Mouse (Mus musculus): ENCODE data around the gene Olfr1155. TPM values are rescaled to one million over a fixed set of nuclear protein-coding genes. Genes with fewer than 3 reads are reported as not detected.

Olfr1155 gene
- not detected in 2 replicates for polyA plus RNA-seq (2015; fragmentation: Nextera tagmentation; extraction: Ambion mirVana)

DNA sequence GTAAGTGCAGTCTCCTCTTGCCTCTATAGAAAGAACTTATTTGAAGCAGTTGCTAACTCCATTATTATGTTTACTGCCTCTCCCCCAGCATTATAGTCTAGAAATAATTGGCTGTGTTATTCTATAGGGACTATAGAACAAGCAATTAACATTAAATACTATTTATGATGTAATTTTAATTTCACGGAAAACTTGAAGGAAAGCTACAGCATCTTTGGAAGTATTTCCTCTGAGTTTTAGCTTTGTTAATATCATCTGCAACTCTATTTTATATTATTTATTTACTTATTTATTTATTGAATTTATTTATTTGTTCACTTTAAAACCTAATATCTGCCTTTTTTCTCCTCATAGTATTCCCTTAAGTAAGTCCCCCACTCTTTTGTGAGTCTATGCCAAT lies at the start of gene Olfr1155:
Gene Olfr1155 (minus strand): TSS at position 101 of the 400 bp plus-strand sequence.
- Histone ChIP-seq H3K4me2 (ENCODE audit: low read length) (no peak within 1 kb of the TSS), H3K36me3 (ENCODE audit: control insufficient read depth, insufficient read depth, low read length) (no peaks in the 10 kb centered on the region), H3K9me3 (replicated peaks; ENCODE audit: control insufficient read depth, low read length, poor library complexity, severe bottlenecking) (peaks cover 2% of the 10 kb centered on the region; the same call in 1 of the 2 replicates), H3K27me3 (ENCODE audit: control insufficient read depth, insufficient read depth, low read depth, low read length) (no peaks in the 10 kb centered on the region), H3K9ac (ENCODE audit: low read depth, low read length) (no peak within 1 kb of the TSS), H3K4me1 (ENCODE audit: control insufficient read depth, insufficient read depth, low read length) (no peaks in the 10 kb centered on the region), H3K4me3 (ENCODE audit: low read depth, low read length) (no peak within 1 kb of the TSS), H3K27ac (ENCODE audit: low read length) (no peak within 1 kb of the TSS)
- no peak for ATAC-seq
- WGBS = 93% methylated on average over 1 of the region's 1 CpGs

DNA sequence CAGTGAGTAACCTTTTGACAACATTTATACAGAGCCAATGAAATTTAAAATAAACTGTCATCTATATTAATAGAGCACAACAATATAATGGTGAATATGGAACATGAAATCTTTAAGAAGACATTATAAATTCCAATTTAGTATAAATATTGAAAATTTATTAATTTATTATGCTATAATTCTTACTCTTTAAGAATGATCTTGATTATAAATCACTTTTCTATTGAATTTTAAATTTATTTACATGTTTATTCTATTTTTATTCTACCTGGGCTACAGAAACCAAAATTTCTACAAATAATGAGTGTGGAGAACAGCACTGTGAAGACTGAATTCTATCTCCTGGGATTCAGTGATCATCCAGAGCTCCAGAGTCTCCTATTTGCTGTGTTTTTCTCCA lies 44.9 kb upstream of the Olfr1155 start, which contains the start of gene Olfr1158:
Gene Olfr1158 (plus strand): TSS at position 301 of the 400 bp plus-strand sequence.
- ATAC-seq = no peak

DNA sequence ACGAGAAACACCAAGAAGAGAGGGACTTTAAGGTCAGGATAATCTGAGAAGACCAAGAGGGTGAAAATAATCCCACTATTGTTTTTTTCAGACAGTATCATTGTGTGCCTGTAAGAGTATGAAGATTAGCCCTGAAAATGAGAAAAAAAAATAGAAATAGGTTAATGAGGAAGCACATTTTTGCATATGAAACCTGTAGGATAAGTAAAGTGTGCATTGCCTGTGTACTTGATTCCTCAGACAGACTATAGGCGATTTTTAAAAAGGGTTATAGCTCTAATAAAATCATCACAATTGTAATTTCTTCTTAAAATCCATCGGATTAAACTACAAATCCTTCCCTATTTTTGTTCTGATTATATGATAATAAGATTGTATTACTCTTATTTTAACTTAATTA lies 29.6 kb upstream of the Olfr1155 start, which contains the start of gene Olfr74:
Gene Olfr74 (minus strand): TSS at position 101 of the 400 bp plus-strand sequence.
- no peak for ATAC-seq
- Histone ChIP-seq H3K9me3 (replicated peaks; ENCODE audit: control insufficient read depth, low read length, poor library complexity, severe bottlenecking) (no peaks in the 10 kb centered on the region), H3K4me2 (ENCODE audit: low read length) (no peak within 1 kb of the TSS), H3K27me3 (ENCODE audit: control insufficient read depth, insufficient read depth, low read depth, low read length) (no peaks in the 10 kb centered on the region), H3K27ac (ENCODE audit: low read length) (no peak within 1 kb of the TSS), H3K4me3 (ENCODE audit: low read depth, low read length) (no peak within 1 kb of the TSS), H3K4me1 (ENCODE audit: control insufficient read depth, insufficient read depth, low read length) (no peaks in the 10 kb centered on the region), H3K9ac (ENCODE audit: low read depth, low read length) (no peak within 1 kb of the TSS), H3K36me3 (ENCODE audit: control insufficient read depth, insufficient read depth, low read length) (no peaks in the 10 kb centered on the region)
- WGBS = 76% methylated on average over 3 of the region's 3 CpGs

More for the DNA sequence above, 44.9 kb upstream of the Olfr1155 start, which contains the start of gene Olfr1158:
- no peaks in the 10 kb centered on the region for H3K36me3 ChIP-seq (ENCODE audit: control insufficient read depth, insufficient read depth, low read length)
- no peaks in the 10 kb centered on the region for H3K9me3 ChIP-seq (replicated peaks; ENCODE audit: control insufficient read depth, low read length, poor library complexity, severe bottlenecking)
- no peaks in the 10 kb centered on the region for H3K27me3 ChIP-seq (ENCODE audit: control insufficient read depth, insufficient read depth, low read depth, low read length)
- H3K9ac ChIP-seq (ENCODE audit: low read depth, low read length) = no peak within 1 kb of the TSS
- no peak within 1 kb of the TSS for H3K27ac ChIP-seq (ENCODE audit: low read length)
- no peak within 1 kb of the TSS for H3K4me3 ChIP-seq (ENCODE audit: low read depth, low read length)
- H3K4me1 ChIP-seq (ENCODE audit: control insufficient read depth, insufficient read depth, low read length) = no peaks in the 10 kb centered on the region
- no peak within 1 kb of the TSS for H3K4me2 ChIP-seq (ENCODE audit: low read length)

DNA sequence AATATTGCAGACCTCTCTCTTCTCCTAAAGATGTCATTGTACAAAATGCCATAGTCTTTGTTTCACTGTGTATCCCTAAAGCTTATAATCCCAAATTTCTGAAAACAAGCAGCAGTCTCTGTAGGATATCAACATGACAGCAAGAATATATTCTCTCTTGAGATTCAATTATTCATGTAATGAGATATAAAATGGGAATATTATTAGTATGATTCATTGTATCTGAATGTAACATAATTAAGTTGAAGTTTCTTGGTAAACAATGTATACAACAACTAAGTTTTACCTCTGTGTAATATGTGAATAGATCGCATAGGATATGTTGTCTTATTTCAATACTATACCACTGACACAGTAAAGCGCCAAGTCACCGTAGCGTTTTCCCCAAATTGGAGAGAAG lies 23.3 kb upstream of the Olfr1155 start, which contains the start of gene Olfr1157:
Gene Olfr1157 (minus strand): TSS at position 101 of the 400 bp plus-strand sequence.
- Histone ChIP-seq H3K4me3 (ENCODE audit: low read depth, low read length) (no peak within 1 kb of the TSS), H3K4me2 (ENCODE audit: low read length) (no peak within 1 kb of the TSS), H3K9me3 (replicated peaks; ENCODE audit: control insufficient read depth, low read length, poor library complexity, severe bottlenecking) (no peaks in the 10 kb centered on the region), H3K36me3 (ENCODE audit: control insufficient read depth, insufficient read depth, low read length) (no peaks in the 10 kb centered on the region), H3K27me3 (ENCODE audit: control insufficient read depth, insufficient read depth, low read depth, low read length) (no peaks in the 10 kb centered on the region), H3K27ac (ENCODE audit: low read length) (no peak within 1 kb of the TSS), H3K9ac (ENCODE audit: low read depth, low read length) (no peak within 1 kb of the TSS), H3K4me1 (ENCODE audit: control insufficient read depth, insufficient read depth, low read length) (no peaks in the 10 kb centered on the region)
- ATAC-seq = no peak
- WGBS = 98% methylated on average over 4 of the region's 4 CpGs

DNA sequence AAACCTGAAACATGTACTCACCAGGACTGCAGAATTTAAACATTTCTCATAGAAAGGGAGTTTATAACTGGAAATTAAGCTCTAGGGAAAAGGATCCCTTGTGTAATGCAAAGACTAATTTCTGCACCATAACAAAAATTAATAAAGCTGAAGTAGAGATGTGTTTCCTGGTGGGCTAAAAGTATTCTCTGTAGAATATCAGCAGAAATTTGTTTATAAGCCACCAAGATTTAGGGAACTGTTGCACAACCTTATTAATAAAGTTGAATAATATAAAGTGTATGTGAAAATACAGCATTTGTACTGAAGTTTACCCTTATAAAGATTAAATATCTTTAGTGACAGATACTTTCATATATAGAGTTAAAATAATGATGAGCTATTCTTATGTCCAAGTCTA lies 8.1 kb upstream of the Olfr1155 start, which contains the start of gene Olfr1156:
Gene Olfr1156 (minus strand): TSS at position 101 of the 400 bp plus-strand sequence.
- H3K4me3 ChIP-seq (ENCODE audit: low read depth, low read length) = no peak within 1 kb of the TSS
- no peaks in the 10 kb centered on the region for H3K4me1 ChIP-seq (ENCODE audit: control insufficient read depth, insufficient read depth, low read length)
- H3K4me2 ChIP-seq (ENCODE audit: low read length) = no peak within 1 kb of the TSS
- no peak within 1 kb of the TSS for H3K27ac ChIP-seq (ENCODE audit: low read length)
- no peaks in the 10 kb centered on the region for H3K27me3 ChIP-seq (ENCODE audit: control insufficient read depth, insufficient read depth, low read depth, low read length)
- no peaks in the 10 kb centered on the region for H3K9me3 ChIP-seq (replicated peaks; ENCODE audit: control insufficient read depth, low read length, poor library complexity, severe bottlenecking)
- no peak within 1 kb of the TSS for H3K9ac ChIP-seq (ENCODE audit: low read depth, low read length)
- H3K36me3 ChIP-seq (ENCODE audit: control insufficient read depth, insufficient read depth, low read length) = no peaks in the 10 kb centered on the region
- no peak for ATAC-seq

DNA sequence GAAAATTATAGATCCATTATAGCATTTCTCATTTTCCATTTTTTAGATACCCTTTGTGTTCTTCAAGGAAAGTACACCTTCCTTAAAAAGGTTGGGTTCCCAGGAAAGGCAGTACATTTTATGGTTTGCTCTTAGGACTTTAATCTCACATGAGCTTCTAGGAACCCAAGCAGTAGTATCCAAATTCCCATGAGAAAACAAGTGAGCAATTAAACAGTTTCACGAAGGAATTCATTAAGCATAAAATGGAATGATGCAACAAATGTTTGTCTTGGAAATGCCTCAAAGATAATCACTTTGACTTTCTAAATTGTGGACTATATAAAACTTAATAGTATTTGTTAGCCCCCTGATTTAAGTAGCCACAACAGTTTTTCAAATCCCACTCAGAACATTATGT lies 39.9 kb downstream of the Olfr1155 start, which contains the start of gene Olfr1154:
Gene Olfr1154 (minus strand): TSS at position 101 of the 400 bp plus-strand sequence.
- H3K27ac ChIP-seq (ENCODE audit: low read length) = no peak within 1 kb of the TSS
- no peaks in the 10 kb centered on the region for H3K27me3 ChIP-seq (ENCODE audit: control insufficient read depth, insufficient read depth, low read depth, low read length)
- no peak within 1 kb of the TSS for H3K4me2 ChIP-seq (ENCODE audit: low read length)
- H3K9ac ChIP-seq (ENCODE audit: low read depth, low read length) = no peak within 1 kb of the TSS
- WGBS = 93% methylated on average over 1 of the region's 1 CpGs
- H3K9me3 ChIP-seq (replicated peaks; ENCODE audit: control insufficient read depth, low read length, poor library complexity, severe bottlenecking) = no peaks in the 10 kb centered on the region
- no peak within 1 kb of the TSS for H3K4me3 ChIP-seq (ENCODE audit: low read depth, low read length)
- H3K4me1 ChIP-seq (ENCODE audit: control insufficient read depth, insufficient read depth, low read length) = no peaks in the 10 kb centered on the region
- ATAC-seq = no peak
- no peaks in the 10 kb centered on the region for H3K36me3 ChIP-seq (ENCODE audit: control insufficient read depth, insufficient read depth, low read length)

DNA sequence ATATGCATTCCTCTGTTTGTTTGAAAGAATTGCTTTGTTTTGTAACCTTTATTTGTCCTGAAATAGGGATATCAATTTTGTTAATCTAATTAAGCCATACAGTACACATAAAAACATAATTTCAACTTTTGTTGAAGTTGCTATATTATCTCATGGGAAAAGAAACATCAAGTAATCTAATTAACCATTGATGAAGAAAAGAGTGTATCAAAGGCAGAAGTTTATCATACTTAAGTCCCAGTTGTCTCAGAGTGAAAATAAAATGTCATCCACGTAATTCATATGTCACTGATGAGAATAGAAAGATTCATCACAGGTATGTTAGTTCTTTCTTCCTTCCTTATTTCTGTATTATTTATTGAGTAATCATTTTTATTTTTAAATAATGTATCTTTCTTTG lies 50.3 kb downstream of the Olfr1155 start, which contains the start of gene Olfr1153:
Gene Olfr1153 (plus strand): TSS at position 301 of the 400 bp plus-strand sequence.
- Histone ChIP-seq H3K27me3 (ENCODE audit: control insufficient read depth, insufficient read depth, low read depth, low read length) (no peaks in the 10 kb centered on the region), H3K9ac (ENCODE audit: low read depth, low read length) (no peak within 1 kb of the TSS), H3K27ac (ENCODE audit: low read length) (no peak within 1 kb of the TSS), H3K4me1 (ENCODE audit: control insufficient read depth, insufficient read depth, low read length) (no peaks in the 10 kb centered on the region), H3K9me3 (replicated peaks; ENCODE audit: control insufficient read depth, low read length, poor library complexity, severe bottlenecking) (no peaks in the 10 kb centered on the region), H3K4me2 (ENCODE audit: low read length) (no peak within 1 kb of the TSS), H3K4me3 (ENCODE audit: low read depth, low read length) (no peak within 1 kb of the TSS), H3K36me3 (ENCODE audit: control insufficient read depth, insufficient read depth, low read length) (no peaks in the 10 kb centered on the region)
- 84% methylated on average over 1 of the region's 1 CpGs for WGBS
- no peak for ATAC-seq

Other genes with a start within 250 kb of the Olfr1155 start
- not detected in 2 replicates for gene Olfr1137, start 232.0 kb downstream of the Olfr1155 start, polyA plus RNA-seq (2015; fragmentation: Nextera tagmentation; extraction: Ambion mirVana)
- not detected in 2 replicates for gene Olfr1138, start 205.2 kb downstream of the Olfr1155 start, polyA plus RNA-seq (2015; fragmentation: Nextera tagmentation; extraction: Ambion mirVana)
- gene Olfr1140, start 201.4 kb downstream of the Olfr1155 start, polyA plus RNA-seq (2015; fragmentation: Nextera tagmentation; extraction: Ambion mirVana) = not detected in 2 replicates
- not detected in 2 replicates for gene Olfr1141, start 191.1 kb downstream of the Olfr1155 start, polyA plus RNA-seq (2015; fragmentation: Nextera tagmentation; extraction: Ambion mirVana)
- gene Olfr152, start 165.7 kb downstream of the Olfr1155 start, polyA plus RNA-seq (2015; fragmentation: Nextera tagmentation; extraction: Ambion mirVana) = not detected in 2 replicates
- gene Olfr1143, start 144.5 kb downstream of the Olfr1155 start, polyA plus RNA-seq (2015; fragmentation: Nextera tagmentation; extraction: Ambion mirVana) = not detected in 2 replicates
- gene Olfr1145, start 135.3 kb downstream of the Olfr1155 start, polyA plus RNA-seq (2015; fragmentation: Nextera tagmentation; extraction: Ambion mirVana) = not detected in 2 replicates
- gene Olfr1148, start 114.6 kb downstream of the Olfr1155 start, polyA plus RNA-seq (2015; fragmentation: Nextera tagmentation; extraction: Ambion mirVana) = not detected in 2 replicates
- not detected in 2 replicates for gene Olfr1150-ps1, start 101.1 kb downstream of the Olfr1155 start, polyA plus RNA-seq (2015; fragmentation: Nextera tagmentation; extraction: Ambion mirVana)
- not detected in 2 replicates for gene Olfr1151, start 89.3 kb downstream of the Olfr1155 start, polyA plus RNA-seq (2015; fragmentation: Nextera tagmentation; extraction: Ambion mirVana)
- gene Olfr1152, start 78.6 kb downstream of the Olfr1155 start, polyA plus RNA-seq (2015; fragmentation: Nextera tagmentation; extraction: Ambion mirVana) = not detected in 2 replicates
- gene Olfr1153, start 50.2 kb downstream of the Olfr1155 start, polyA plus RNA-seq (2015; fragmentation: Nextera tagmentation; extraction: Ambion mirVana) = not detected in 2 replicates
- gene Olfr1154, start 40.0 kb downstream of the Olfr1155 start, polyA plus RNA-seq (2015; fragmentation: Nextera tagmentation; extraction: Ambion mirVana) = not detected in 2 replicates
- not detected in 2 replicates for gene Olfr1156, start 8.0 kb upstream of the Olfr1155 start, polyA plus RNA-seq (2015; fragmentation: Nextera tagmentation; extraction: Ambion mirVana)
- not detected in 2 replicates for gene Olfr1157, start 23.2 kb upstream of the Olfr1155 start, polyA plus RNA-seq (2015; fragmentation: Nextera tagmentation; extraction: Ambion mirVana)
- not detected in 2 replicates for gene Olfr74, start 29.5 kb upstream of the Olfr1155 start, polyA plus RNA-seq (2015; fragmentation: Nextera tagmentation; extraction: Ambion mirVana)
- not detected in 2 replicates for gene Olfr1158, start 45.0 kb upstream of the Olfr1155 start, polyA plus RNA-seq (2015; fragmentation: Nextera tagmentation; extraction: Ambion mirVana)
- not detected in 2 replicates for gene Olfr1160, start 63.1 kb upstream of the Olfr1155 start, polyA plus RNA-seq (2015; fragmentation: Nextera tagmentation; extraction: Ambion mirVana)
- not detected in 2 replicates for gene Olfr1161, start 77.6 kb upstream of the Olfr1155 start, polyA plus RNA-seq (2015; fragmentation: Nextera tagmentation; extraction: Ambion mirVana)
- gene Olfr73, start 92.6 kb upstream of the Olfr1155 start, polyA plus RNA-seq (2015; fragmentation: Nextera tagmentation; extraction: Ambion mirVana) = not detected in 2 replicates
- gene Olfr1162, start 106.0 kb upstream of the Olfr1155 start, polyA plus RNA-seq (2015; fragmentation: Nextera tagmentation; extraction: Ambion mirVana) = not detected in 2 replicates
- gene Olfr1163, start 126.7 kb upstream of the Olfr1155 start, polyA plus RNA-seq (2015; fragmentation: Nextera tagmentation; extraction: Ambion mirVana) = not detected in 2 replicates
- not detected in 2 replicates for gene Olfr1164, start 148.8 kb upstream of the Olfr1155 start, polyA plus RNA-seq (2015; fragmentation: Nextera tagmentation; extraction: Ambion mirVana)
- not detected in 2 replicates for gene Olfr1166, start 183.1 kb upstream of the Olfr1155 start, polyA plus RNA-seq (2015; fragmentation: Nextera tagmentation; extraction: Ambion mirVana)
- gene Olfr1167, start 210.1 kb upstream of the Olfr1155 start, polyA plus RNA-seq (2015; fragmentation: Nextera tagmentation; extraction: Ambion mirVana) = not detected in 2 replicates
- not detected in 2 replicates for gene Olfr1168, start 236.7 kb upstream of the Olfr1155 start, polyA plus RNA-seq (2015; fragmentation: Nextera tagmentation; extraction: Ambion mirVana)